Mouse (Mus musculus): ENCODE measurements around the gene Hist1h4h.

DNA sequence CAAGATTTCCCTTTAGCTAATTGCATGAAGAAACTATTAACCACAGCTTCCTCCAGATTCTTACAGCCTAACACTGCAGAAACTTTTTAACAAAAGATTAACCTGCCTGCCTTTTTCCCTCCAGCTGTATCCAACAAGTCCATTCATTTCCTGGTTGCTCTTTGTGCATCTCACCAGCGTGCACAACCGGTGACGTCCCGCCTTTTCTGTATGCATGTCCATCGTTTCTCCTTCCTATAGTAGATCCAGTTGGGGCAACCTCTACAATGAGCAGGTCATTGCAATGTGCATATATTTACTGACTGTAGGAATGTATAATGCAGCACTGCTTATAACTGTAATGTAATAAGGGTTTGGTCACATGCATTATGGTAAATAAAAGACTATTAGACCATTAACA, 6.9 kb upstream of the Hist1h4h start:
- TF ChIP-seq POLR2A (IDR thresholded peaks at IDR 0.05; ENCODE audit: borderline replicate concordance, control insufficient read depth, low read depth, low read length) (no peak), CTCF (IDR thresholded peaks at IDR 0.05; ENCODE audit: control insufficient read depth, insufficient read depth, low read length) (no peak)
